Mouse (Mus musculus): ENCODE results near the gene Zfp704.

The Zfp704 gene

DNA sequence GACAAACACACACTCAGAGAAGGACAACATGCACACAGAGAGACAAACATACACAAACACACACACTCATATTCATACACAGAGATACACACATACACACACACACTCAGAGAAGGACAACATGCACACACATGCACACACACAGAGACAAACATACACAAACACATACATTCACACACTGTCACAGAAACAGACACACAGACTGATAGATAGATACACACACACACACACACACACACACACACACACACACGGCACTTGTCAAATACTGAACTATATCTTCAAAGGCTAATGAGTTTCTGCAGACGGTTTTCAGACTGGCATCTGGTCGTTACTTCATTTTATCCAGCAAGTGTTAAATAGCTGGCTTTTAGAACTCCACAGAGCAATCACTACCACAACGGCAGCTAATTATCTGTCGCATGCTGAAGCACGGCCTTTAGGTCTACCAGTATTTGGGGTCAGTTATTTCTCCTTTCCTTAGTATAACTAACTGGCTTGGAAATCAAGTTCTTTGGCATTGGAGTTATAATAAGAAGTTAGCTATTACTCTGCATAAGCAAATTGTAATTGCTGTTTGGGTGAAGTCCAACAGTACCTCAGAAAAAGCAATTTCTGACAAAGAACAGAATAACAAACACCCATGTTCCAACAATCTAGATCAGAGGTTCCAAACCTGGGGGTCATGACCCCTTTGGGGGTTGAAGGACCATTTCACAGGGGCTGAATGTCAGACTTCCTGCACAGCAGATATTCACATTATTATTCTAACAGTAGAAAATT is 51.9 kb downstream of the Zfp704 start:
- DNase-seq (ENCODE audit: low read depth, low spot score) = no peak

DNA sequence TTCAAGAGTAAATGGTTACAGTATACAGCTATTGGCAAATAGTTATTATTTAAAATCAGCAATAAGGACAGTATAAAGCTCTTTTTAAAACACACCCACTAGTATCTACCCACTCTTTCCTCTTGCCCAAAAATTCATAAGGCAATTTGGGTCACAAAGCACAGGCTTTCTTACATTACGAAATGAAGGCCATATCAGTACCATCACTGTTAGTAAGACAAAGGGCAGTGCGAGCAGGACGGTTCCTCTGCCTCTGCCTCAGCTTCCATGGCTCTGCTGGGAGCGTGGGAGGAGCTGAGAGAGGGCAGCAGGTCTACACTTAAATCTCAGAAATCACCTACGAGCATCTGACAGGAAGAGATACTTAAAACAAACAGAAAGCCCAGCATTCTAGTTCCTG is 53.7 kb downstream of the Zfp704 start:
- DNase-seq (ENCODE audit: low read depth, low spot score) = no peak

DNA sequence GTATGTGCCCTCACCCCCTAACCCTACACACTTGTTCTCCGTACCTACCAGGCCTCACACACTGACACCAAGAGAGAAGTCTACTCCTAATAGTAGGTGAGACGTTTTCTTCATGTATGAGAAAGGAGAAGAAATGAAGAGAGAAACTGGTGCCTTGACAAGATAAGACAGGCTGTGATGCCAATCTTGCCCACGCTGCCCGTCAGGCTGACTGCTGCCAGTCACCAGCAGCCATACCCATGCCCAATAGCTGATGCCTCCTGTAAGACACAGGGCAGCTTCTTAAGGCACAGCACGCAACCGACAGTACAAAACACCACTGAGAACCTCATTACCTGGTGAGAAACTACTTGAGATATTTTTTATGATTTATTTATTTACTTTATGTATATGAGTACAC is 55.0 kb downstream of the Zfp704 start:
- DNase-seq (ENCODE audit: low read depth, low spot score) = no peak

DNA sequence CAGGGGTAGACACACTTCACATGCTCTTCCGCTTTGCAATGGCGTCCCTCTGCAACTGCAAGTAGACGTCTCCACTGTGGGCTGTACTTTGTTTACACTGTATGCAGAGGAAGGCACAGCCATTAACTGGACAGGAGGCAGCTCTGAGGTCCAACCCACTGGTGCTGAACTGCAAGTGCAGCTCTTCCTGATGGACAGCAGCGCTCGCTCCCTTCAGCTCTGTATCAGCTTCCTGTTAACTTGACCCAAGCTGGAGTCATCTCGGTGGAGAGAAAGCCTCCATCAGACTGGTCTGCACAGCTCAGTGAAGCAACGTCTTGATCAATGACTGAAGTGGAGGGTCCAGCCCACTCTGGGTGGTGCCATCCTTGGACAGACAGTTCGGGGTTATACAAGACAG is 57.6 kb downstream of the Zfp704 start:
- no peak for DNase-seq (ENCODE audit: low read depth, low spot score)

DNA sequence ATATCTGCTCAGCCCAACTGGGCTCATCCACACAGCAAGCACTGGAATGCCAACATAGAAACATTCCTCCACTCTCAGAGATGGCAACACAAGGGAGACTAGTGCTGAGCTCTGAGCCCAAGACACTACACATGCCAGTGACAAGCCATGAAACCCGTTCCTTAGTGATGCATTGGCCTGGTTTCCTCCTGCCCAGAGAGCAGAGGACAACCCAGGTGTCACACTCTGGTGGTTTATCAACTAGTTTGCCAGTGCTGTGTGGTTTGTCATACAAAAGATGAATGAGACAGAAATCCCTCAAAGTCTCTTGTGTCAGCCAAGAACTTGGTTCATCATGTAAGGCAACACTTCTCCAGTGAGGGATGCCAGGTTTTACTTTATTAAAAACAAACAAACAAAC is 59.0 kb downstream of the Zfp704 start:
- no peak for DNase-seq (ENCODE audit: low read depth, low spot score)

DNA sequence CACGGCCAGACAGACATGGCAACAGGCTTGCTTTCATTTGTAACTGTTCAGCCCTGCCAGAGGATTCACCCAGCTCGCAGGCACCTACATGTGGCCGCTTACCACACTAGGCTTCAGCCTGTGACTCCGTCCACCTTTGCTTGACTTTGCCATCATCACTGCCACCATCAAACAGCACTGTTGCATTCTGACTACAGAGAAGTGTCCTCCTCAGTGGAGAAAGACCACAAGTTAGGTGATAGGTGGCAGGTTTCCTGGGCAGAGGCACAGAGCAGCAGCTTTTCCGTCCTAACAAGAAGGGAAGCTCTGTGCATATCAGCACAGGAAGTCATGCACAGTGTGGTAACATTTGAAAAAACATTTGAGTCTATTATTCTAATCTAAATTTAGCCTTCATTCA is 60.1 kb downstream of the Zfp704 start:
- no peak for DNase-seq (ENCODE audit: low read depth, low spot score)

DNA sequence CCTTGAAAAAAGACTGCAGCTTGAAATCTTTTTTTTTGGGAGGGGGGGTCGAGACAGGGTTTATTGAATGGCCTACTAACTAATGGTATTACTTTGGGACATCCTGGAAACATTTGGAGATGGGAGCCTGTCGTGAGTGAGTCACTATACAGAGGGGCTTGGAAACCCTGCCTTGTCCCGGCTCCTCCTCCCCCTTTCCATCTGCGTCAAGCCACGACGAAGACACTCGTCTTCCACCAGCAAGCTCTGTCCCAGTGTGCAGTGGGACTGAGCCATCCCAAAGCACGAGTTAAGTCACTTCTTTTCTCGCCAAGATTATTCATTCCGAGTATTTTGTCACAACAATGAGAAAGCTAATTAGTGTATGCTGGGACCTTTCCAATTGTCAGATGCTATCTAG is 61.7 kb downstream of the Zfp704 start:
- no peak for DNase-seq (ENCODE audit: low read depth, low spot score)

DNA sequence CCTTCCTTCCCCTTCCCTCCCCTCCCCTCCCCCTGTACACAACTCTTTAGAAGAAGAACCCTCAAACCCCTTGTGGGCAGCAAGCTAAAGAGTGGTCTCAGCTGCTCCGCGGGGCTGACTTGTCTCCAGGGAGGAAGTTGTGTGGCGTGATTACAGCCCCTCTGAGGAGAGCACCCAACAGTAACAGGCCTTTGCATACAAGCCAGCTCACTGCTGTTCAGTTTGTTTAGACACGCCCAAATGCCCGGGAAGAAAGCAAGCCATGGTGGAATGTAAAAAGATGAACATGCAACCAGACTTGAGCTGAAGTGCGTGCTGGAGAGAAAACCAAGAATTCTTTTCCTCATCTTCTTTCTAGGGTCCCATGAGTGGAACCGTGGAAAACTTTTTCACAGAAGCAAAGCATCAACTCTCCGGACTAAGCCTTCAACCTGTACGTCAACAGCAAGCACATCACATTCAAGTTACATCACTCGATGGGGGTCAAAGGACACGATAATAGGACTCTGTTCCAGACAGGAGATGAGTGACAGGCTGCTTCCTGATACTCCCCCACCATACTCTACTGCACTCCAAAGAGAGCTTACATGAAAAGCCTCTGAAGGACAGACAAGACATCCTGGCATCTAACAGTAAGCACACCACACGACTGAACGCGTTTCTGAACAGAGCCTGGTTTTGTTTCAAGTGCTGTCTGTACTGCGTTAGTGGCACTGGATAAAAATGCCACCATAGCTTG is 62.8 kb downstream of the Zfp704 start:
- no peak for DNase-seq (ENCODE audit: low read depth, low spot score)

DNA sequence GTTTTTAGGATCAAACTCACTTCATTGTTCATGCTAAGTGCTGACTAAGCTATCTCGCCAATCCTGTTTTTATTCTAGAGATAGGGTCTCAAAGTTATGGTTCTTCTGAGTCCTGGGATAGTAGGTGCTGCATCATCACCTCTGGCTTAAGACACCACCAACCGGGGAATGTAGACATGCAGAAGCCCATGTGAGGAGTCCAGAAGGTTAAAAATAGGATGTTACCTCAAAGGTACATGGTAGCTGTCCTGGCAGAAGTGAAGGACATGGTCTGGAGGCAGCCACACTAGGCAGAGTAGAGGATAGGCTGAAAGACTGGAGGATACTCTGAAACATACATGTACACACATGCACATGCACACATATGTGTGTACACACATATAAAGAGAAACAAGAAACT is 65.5 kb downstream of the Zfp704 start:
- no peak for DNase-seq (ENCODE audit: low read depth, low spot score)

DNA sequence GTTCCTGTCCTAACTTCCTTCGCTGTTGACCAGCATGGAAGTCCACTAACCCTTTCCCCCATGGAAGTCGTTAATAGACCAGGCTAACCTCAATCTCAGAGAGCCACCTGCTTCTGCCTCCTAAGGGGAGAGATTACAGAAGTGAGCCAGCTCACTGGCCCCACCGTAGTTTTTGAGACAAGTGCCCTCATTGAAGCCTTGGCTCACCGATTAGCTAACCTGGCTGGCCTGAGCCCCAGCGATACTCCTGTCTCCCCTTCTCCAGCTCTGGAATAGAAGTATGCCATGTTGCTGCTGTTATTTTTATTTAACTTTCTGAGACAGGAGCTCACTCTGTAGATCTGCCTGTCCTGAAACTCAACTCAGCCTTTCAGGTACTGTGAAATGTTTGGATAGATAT is 66.0 kb downstream of the Zfp704 start:
- no peak for DNase-seq (ENCODE audit: low read depth, low spot score)

DNA sequence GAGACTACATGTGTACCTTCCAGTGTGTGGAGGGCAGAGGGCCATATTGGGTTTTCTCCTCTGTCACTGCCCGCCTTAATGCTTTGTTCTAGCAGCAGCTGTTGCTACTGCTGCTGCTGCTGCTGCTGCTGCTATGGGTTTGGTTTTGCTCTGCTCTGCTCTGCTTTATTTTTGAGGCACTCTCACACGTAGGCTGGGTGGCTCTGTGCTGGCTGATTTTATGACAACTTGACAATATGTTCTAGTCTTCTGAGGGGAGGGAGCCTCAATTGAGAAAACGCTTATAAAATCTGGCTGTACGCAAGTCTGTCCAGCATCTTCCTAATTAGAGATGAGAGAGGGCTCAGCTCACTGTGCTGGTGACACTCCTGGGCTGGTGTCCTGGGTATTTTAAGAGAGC is 66.4 kb downstream of the Zfp704 start:
- DNase-seq (ENCODE audit: low read depth, low spot score) = no peak

DNA sequence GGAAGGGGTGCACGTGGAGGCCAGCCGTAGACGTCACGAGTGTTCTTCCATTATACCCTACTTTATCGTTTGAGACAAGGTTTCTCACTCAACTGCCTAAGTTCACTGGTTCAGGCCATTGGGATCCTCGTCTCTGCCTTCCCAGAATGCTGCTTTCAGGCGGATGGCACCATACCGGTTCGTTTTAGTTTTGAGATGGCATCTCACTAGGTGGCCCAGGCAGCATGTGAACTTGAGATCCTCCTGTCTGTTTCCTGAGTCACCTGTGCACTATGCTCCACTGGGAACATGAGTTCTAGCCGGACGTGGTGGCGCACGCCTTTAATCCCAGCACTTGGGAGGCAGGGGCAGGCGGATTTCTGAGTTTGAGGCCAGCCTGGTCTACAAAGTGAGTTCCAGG is 68.3 kb downstream of the Zfp704 start:
- no peak for DNase-seq (ENCODE audit: low read depth, low spot score)

DNA sequence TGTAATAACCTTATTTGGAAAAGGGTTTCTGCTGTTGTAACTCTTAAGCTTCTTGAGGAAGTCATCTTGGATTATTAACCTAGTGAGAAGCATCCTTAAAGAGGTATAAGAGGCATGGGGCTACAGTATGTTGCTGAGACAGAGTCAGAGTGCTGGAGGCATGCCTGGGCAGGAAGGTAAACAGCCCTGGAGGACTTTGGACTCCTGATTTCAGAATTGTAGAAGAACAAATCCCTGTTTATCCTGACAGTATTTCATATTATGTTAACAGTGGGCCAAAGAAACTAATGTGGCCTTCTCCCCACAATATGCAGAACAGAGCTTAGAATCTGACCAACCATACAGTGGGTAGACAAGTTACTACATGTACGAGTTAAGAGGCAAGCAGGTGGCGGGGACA is 71.4 kb downstream of the Zfp704 start:
- no peak for DNase-seq (ENCODE audit: low read depth, low spot score)

DNA sequence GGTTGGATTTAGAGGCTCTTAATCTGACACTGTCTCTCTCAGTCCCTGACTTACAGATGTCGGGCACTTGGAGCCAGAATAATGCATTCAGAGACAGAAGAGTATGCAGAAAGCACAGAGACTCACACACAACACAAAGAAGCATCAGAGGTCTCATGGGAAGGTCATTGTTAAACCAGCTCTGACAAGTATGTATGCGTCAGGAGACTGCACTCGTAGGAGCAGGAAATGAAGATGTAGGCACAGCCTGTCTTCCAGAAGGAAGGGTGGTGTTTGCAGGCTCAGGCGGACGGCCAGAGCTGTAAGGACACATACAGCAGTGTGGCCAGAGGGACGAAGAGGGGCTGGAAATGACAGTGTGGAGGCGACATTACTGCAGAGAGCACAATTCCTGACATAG is 72.0 kb downstream of the Zfp704 start:
- DNase-seq (ENCODE audit: low read depth, low spot score) = no peak

DNA sequence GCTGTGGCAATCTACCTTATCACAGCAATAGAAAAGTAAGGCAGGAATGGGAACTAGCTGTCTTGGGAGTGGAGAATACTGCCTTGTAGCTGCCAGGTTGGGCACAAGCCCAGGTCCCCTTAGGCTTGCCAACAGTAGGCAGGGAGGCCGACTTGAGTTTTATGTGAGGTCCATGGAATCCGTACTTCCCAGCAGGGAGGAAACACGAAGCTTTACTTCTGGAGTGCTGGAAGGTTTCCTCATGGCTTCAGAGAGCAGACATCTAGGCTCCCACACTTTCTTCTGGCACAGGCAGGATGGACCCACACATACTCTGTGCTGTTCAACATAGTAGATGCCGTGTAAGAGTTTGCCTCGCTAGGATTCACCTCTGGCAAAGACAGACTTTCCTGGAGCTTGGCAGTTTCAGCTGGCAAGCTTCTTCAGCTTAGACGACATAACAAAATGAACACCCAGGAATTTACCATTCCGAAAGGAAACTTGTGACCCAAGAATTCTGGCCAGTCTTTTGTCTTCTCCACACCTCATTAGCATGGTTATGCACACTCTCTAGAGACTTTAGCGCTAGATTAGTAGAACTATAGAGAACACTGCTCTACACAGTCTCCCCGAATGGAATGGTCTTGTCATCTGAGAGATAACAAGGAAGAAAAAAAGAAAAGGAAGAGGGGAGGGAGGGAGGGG is 79.6 kb downstream of the Zfp704 start:
- no peak for DNase-seq (ENCODE audit: low read depth, low spot score)

DNA sequence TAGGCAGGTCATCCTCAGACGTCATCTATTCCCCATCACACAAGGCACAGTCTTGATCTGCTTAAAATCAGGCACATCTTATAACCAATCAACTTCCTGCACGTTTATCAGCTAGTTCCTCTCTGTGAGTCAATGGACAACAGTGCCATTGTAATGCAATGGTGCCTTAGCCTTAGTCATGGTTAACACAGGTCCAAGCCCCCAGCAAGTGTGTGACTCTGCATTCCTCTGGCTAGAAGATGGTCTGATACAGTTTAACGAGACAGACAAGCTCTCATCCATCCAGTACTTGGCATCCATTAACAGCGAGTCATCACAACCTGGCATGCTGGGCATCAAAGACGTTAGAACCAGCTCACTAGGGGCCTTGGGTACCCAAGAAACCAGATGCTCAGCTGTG is 85.5 kb downstream of the Zfp704 start:
- no peak for DNase-seq (ENCODE audit: low read depth, low spot score)

DNA sequence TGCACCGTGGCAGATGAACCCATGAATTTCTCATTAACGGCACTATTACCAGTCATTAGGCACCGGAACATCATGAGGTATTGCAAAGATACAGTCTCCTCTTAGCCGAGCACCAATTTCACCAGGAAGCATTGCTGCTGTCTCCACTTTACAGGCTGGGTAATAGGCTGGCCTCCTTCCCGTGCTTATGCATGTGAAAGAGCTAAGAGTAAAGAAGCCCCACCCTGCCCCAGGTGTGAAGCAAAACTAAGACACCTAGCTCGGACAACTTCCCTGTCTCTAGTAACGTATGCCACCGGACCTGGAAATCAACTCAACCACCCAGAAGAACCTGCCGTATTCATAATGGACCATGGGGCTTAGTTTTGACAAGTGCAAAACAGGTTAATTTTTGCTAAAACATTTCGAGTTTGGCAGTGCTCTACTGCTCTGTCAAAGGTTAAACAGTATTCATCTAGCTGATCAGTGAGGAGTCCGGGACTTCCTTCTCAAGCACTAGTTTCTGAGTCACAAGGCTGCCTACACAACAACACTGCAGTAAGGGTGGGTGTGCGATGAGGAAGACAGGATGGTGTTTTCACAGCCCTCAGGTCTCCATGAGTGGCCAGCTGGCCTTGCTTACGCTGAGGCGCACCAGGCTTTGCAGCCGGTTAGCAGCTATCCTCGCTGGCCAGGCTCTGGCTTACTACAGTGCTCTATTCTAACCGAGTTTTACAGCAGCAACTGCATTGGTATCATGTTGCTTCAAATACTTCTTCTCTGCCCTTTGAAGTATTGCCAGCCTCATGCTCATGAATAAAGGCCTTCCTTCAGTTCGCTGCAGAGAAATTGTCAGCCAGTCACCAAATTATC is 86.6 kb downstream of the Zfp704 start:
- DNase-seq (ENCODE audit: low read depth, low spot score) = no peak

DNA sequence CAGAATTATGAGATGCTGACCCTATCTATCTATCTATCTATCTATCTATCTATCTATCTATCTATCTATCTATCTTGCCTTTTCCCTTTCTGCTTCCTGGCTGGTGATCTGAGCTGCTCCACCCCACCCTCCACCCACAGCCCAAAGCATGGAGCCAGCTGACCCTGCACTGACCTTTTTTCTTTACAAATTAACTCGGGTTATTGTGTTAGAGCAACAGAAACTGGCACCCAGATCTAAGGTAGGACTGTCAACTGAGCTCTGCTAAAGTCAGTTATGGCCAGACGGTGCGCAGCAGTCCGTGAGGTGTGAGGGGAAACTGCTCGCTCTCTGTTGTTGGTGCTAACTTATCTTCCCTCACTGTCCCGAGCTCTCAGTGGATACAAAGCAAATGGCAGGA is 87.9 kb downstream of the Zfp704 start:
- DNase-seq (ENCODE audit: low read depth, low spot score) = no peak

DNA sequence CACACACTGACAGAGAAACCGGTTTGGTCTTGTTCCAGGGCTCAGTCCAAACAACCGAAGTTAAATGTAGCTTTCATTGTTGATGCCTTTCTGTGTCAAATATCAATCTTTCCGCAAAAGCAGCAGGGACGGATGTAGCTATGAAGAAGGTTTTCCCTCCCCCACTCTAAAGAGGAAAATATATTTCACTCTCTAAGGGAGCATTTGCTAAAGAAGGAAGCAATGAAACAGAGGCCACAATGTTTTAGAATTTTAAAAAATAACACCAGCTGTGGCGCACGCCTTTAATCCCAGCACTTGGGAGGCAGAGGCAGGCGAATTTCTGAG is 89.2 kb downstream of the Zfp704 start:
- DNase-seq (ENCODE audit: low read depth, low spot score) = no peak

DNA sequence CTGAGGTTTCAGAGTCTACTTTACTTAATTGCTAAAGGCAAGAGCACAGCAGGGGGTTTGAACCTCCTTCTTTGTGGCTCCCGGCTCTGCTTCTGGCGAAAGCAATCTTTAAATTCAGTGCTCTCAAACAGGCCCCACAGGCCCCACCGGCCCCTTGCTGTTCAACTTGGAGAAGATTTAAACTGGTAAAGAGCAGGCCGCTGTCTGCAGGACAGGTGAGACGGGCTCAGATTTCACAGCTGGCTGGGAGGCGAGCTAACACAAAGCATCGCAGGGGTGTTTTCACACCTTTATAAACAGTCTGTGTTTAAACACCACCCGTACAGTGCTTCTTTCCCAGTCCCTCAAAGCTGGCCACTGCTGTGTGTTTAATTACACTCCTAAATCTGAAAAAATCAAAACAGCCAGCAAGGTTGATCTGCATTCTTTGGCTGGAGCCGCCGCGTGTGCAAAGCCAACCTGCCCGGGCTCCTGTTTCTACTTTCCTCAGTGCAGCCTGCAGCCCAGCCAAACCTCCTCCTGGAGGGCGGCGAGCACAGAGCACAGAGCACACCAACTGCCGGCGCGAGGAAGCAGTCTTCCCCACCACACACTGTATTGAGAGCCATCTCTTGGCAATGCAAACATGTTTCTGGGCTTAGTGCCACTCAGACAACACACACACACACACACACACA is 89.7 kb downstream of the Zfp704 start:
- peak; percentile 30 for DNase-seq (ENCODE audit: low read depth, low spot score)

DNA sequence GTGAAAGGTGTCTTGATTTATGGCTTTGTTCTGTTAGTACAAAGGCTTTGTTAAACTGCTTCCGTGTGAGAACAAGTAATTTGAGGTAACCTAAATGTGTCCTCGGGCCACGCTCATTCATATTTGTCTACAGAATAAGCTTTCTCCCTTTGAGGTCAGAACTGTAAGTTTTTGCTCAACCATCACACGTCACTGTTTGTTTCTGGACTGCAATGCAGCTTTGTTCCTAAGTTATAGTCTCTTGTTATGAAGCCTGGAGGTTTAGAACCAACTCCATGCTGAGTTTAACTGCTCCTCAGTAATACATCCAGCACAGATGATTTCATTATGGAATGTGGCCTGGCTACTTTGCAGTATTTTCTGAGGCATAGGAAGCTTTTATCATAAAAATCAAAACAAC is 90.4 kb downstream of the Zfp704 start:
- DNase-seq (ENCODE audit: low read depth, low spot score) = no peak

DNA sequence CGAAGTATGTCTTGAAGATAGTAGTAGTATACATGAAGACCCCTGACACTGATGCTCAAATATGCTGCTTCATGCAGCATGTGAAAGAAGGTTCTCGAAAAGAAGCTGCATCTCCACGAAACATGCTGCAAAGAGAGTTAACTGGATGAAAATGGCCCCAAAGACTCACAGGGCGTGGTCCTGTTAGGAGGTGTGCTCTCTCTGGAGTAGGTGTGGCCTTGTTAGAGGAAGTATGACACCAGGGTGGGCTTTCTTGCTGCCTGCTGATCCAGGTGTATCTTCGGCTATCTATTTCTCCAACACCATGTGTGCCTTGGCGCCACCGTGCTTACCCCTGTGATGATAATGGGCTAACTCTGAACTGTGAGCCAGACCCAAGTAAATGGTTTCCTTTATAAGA is 90.9 kb downstream of the Zfp704 start:
- DNase-seq (ENCODE audit: low read depth, low spot score) = no peak

Data from retina, postnatal 7 days (tissue).